Mouse (Mus musculus): ENCODE results near the gene Gabrr3.

The Gabrr3 gene

GRCm38 (mm10) chr16:59463973-59464372 is 56.8 kb downstream of the Gabrr3 start:
- DNase-seq (ENCODE audit: extremely low read depth, low read depth, low spot score): no peak

DNA sequence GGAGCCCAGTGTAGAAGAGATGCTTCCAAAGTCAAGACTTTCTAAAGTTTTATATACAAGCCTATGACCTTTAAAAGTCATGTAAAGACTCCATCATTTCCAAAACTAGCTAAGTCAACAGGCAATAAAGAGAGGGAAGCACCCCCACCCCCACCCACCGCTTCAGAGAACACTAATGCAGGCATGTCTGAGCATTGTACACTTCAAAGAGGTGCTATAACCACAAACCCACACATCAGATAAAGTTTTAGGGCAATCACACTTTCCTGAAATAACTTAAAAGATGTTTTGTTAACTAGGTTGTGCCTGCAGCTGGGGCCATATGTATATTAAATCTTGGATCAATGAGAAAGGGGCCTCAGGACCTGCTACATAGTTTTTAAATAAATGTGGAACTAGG is 62.7 kb downstream of the Gabrr3 start:
- DNase-seq (ENCODE audit: extremely low read depth, low read depth, low spot score): no peak

- no peak for DNase-seq (ENCODE audit: extremely low read depth, low read depth, low spot score)
Measured at GRCm38 (mm10) chr16:59471637-59472278, 64.6 kb downstream of the Gabrr3 start, which contains the start of gene Riox2. Riox2 (plus strand) TSS chr16:59471775.

- no peak for DNase-seq (ENCODE audit: extremely low read depth, low read depth, low spot score)
Measured at GRCm38 (mm10) chr16:59472546-59472945, 65.4 kb downstream of the Gabrr3 start.

DNA sequence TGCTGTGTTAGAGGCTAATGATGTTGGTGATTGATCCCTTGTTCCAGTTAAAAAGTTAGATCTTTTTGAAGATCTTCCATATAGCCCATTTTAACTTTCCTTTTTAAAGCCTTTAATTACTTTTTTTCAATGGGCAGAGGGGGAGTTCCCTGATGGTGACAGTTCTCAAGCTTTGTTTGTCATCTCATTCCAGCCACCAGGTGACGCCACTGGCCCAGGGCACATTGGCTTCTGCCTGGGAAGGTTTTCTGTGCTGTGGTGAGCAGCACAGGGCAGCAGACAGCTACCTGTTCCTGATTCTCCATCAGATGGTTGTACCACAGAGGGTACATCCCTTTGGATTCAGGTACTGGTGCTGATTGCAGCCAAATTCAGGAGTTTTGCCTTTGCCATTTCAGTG is 67.7 kb downstream of the Gabrr3 start:
- DNase-seq (ENCODE audit: extremely low read depth, low read depth, low spot score): no peak

DNA sequence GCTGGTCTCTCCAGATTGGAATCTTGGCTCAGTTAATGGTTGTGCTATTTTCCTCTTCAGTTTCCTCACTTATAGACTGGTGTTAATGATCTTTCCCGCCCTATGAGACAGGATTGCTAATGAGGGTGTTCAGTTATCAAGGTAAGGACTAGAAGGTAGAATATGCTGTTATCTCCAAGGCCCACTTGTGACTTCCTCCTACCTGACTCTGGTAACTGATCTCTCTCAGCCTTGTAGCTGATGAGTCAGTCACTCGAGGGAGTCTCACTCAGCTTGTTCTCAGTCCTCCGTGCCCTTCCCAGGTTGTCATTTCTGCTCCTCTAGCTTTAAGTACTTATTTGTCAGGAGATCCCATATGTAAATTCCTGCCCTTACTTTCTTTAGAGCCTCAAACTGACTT is 70.8 kb downstream of the Gabrr3 start:
- DNase-seq (ENCODE audit: extremely low read depth, low read depth, low spot score): no peak

DNA sequence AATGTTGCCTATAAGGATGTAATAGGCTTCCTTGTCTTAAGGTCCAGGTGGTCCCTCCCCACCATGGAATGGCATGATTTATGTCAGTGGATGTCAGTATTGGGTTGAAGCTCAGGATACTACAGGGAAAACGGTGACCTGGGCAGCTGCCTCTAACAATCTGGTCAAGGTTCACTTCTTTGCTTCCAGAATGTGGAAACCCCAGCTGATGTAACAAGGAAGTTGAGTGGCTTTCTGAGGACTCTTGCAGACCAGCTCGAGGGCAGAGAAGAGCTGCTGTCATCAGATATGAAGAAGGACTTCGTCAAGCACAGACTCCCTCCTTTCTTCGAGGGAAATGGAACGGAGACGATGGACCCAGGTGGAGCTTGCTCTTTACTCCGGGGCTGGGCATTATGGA is 80.1 kb downstream of the Gabrr3 start:
- DNase-seq (ENCODE audit: extremely low read depth, low read depth, low spot score): peak; percentile 62

- DNase-seq (ENCODE audit: extremely low read depth, low read depth, low spot score): no peak
Measured at GRCm38 (mm10) chr16:59487975-59488548, 80.9 kb downstream of the Gabrr3 start.

DNA sequence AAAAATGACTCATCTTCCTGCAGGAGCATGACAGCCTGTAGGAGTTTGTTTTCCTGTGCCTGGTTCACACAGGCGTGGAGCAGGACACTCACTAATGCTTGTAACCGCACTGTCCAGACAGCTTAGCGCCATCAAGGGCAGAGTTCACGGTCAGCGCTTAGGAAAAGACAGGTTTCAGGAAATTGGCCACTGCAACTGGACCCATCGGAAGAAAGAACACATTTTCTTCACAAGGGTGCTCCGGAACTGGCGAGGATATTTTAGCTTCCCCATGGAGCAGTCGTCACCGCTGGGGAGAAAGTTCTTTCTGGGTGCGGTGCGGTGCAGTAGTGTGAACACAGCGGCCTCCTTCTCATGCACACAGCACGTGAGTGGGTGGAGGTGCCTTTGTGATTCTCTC is 86.1 kb downstream of the Gabrr3 start:
- no peak for DNase-seq (ENCODE audit: extremely low read depth, low read depth, low spot score)

DNA sequence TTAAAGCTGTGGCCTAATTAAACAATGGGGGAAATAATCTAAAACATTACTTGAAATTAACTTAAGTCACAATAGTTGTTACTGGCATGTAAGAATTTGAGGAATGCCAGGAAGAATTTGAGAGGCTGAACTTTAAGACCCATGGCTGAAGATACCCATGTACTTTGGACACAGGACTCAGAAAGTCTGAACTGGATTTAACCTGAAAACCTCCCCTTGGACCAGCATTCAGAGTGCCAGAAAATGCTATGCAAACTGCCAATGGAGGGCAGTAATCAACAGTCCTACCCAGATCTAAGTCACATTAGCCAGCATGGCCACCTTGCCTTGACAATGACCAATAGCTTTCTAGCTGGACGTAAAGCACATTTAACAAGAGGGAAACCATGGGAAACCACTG is 90.8 kb downstream of the Gabrr3 start:
- no peak for DNase-seq (ENCODE audit: extremely low read depth, low read depth, low spot score)

DNA sequence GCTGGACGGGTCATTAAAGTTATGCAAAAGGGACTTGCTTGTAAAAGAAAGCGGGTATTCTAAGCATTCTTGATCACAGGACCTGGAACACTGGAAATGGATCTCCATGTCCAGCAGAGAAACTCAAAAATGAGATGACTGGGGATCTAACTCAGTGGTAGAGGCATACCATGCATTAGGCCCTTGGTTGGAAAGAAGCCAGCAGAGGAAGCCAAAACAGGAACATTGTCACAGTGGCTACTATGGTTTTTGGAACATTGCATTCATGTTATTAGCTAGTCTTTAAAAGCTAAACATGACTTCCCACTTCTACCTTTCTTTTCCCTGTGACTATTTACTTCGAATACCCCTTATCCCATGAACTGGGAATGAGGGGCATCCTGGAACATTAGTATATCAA is 92.0 kb downstream of the Gabrr3 start:
- DNase-seq (ENCODE audit: extremely low read depth, low read depth, low spot score): no peak

DNA sequence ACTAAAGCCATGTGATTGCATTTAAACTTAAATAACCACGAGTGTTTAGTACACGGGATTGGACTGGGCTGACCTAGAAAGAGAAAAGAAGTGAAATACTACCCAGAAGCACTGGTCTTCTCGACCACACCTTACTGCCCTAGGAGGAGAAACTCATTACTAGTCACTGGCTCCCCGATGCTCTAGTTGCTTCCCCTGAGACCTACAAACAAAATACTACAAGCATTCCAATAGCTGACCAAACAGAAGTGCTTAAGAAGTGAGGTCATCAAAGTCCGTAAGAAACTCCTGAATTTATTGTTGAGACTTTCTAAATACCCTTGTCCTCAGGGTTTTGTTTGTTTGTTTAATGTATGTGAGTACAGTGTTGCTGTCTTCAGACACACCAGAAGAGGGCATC is 102.7 kb downstream of the Gabrr3 start:
- DNase-seq (ENCODE audit: extremely low read depth, low read depth, low spot score): no peak

All from fat pad, adult 2 months (tissue).